Mouse (Mus musculus) heart, embryonic 13.5 days (tissue): ENCODE results near the gene Ptk6. TPM values are rescaled to one million over a fixed set of nuclear protein-coding genes. Genes with fewer than 3 reads are reported as not detected.

Experiments used
- ATAC-seq: fragments of 200-750 bp; cut with Nextera tagmentation; 2 replicates; pipeline ENCODE4 v1.8.0; 2017; ENCODE audit warnings: moderate TSS enrichment; ENCODE audit not compliant: insufficient number of reproducible peaks, low FRiP score, low TSS enrichment; ENCODE audit errors: extremely low read depth
- H3K27ac ChIP-seq: fragments of 300-500 bp; sonication (generic); replicated peaks from 2 replicates; pipeline ENCODE4 v1.5.1; 2015; ENCODE audit warnings: moderate library complexity, mild to moderate bottlenecking, inconsistent platforms
- H3K27me3 ChIP-seq: fragments of 300-500 bp; sonication (generic); replicated peaks from 2 replicates; pipeline ENCODE4 v1.6.1; 2015; ENCODE audit warnings: mild to moderate bottlenecking, inconsistent platforms
- H3K36me3 ChIP-seq: fragments of 300-500 bp; sonication (generic); 2 replicates; pipeline ENCODE4 v1.6.1; 2015; ENCODE audit warnings: mild to moderate bottlenecking, inconsistent platforms
- H3K4me1 ChIP-seq: fragments of 300-500 bp; sonication (generic); 2 replicates; pipeline ENCODE4 v1.6.1; 2015; ENCODE audit warnings: inconsistent platforms
- H3K4me2 ChIP-seq: fragments of 300-500 bp; sonication (generic); 2 replicates; pipeline ENCODE4 v1.6.1; 2015; ENCODE audit warnings: inconsistent platforms, mild to moderate bottlenecking, moderate library complexity
- H3K4me3 ChIP-seq: fragments of 300-500 bp; sonication (generic); 2 replicates; pipeline ENCODE4 v1.5.1; 2015; ENCODE audit warnings: moderate library complexity, mild to moderate bottlenecking, inconsistent platforms
- H3K9ac ChIP-seq: fragments of 300-500 bp; sonication (generic); 2 replicates; pipeline ENCODE4 v1.6.1; 2015; ENCODE audit warnings: inconsistent platforms, mild to moderate bottlenecking, moderate library complexity
- H3K9me3 ChIP-seq: fragments of 300-500 bp; sonication (generic); 2 replicates; pipeline ENCODE4 v1.6.1; 2016; ENCODE audit warnings: inconsistent platforms
- WGBS: fragments of 180-500 bp; shearing (Covaris S2); methylation state at CpG from one replicate; pipeline ENCODE4 v1.1.7; 2015; ENCODE audit warnings: mixed read lengths; 5-methylcytosine and 5-hydroxymethylcytosine counted together
- polyA plus RNA-seq: library from polyadenylated mRNA; unstranded; fragments of >200 nt; fragmentation: Nextera tagmentation; extraction: Ambion mirVana; gene quantifications from 2 replicates; pipeline ENCODE4 v1.2.1, GENCODE M21; 2015

The Ptk6 gene
- polyA plus RNA-seq, 1 experiment from 2014 or later, result 0.05 TPM

GRCm38 (mm10) chr2:181188681-181189080 lies 13.9 kb downstream of the Ptk6 start:
- 0 out of 2 replicates have a peak overlapping the region, but pooled peaks have one; percentile 24 for H3K9ac ChIP-seq
- H3K27ac ChIP-seq, result peak overlapping the region; percentile 53; the same call in 1 of the 2 replicates
- H3K36me3 ChIP-seq, result peaks cover 13% of the 10 kb centered on the region
- 52% methylated on average over 2 of the region's 2 CpGs for WGBS
- ATAC-seq, result no peak
- peak overlapping the region; percentile 80; the same call in 1 of the 2 replicates for H3K4me3 ChIP-seq
- no peaks in the 10 kb centered on the region for H3K9me3 ChIP-seq
- peak overlapping the region; percentile 84 for H3K4me2 ChIP-seq
- H3K27me3 ChIP-seq, result no peaks in the 10 kb centered on the region
- H3K4me1 ChIP-seq, result peaks cover 12% of the 10 kb centered on the region

DNA sequence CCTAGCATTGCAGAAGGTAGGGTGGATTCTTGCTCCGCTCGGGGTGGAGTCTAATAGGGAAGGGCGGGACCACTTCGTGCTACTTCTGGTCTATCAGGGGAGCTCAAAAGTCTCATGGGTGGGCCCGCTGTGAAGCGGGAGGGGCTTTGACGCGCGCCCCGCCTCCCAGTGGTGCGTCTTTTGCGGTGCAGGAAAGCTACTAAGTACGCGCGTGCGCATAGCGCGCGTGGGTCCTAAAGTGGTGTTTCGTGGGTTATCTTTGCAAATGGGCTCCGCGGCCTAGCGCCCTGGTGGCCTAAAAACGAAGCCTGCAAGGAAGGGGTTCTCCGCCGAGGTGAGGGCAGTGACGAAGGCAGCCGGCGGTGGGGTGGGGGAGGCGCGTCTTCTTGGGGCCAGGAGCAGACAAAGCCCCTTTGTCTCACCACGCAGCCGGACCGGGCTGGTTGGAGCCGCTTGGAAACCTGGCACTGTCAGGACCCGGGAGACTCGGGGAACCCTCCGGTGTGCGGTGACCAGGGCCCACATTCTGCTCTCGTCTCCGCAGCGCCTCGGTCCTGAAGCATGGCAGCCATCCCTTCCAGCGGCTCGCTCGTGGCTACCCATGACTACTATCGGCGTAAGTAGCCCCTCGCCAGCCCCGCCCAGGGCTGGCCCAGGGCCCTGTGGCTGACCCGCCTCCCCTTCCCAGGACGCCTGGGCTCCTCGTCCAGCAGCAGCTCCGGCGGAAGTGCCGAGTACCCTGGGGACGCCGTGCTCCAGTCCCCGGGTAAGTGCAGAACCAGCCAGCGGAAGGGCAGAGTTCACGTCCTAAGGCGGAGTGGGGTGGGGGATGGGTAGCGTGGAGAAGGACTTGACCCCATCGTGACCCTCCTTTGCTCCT lies 15.2 kb downstream of the Ptk6 start, which contains the start of gene Ppdpf:
Gene Ppdpf, plus strand, starts transcription at position 127 of the 880 bp plus-strand sequence.
- Histone ChIP-seq H3K9me3 (no peaks in the 10 kb centered on the region), H3K36me3 (peaks cover 13% of the 10 kb centered on the region), H3K4me1 (peaks cover 12% of the 10 kb centered on the region), H3K27ac (peak within 1 kb of the TSS; percentile 94), H3K4me2 (peak within 1 kb of the TSS; percentile 84), H3K4me3 (peak within 1 kb of the TSS; percentile 80), H3K9ac (peak within 1 kb of the TSS; percentile 94), H3K27me3 (no peaks in the 10 kb centered on the region)
- peak; percentile 86 for ATAC-seq
- WGBS, result under 1% methylated on average over 64 of the region's 64 CpGs

DNA sequence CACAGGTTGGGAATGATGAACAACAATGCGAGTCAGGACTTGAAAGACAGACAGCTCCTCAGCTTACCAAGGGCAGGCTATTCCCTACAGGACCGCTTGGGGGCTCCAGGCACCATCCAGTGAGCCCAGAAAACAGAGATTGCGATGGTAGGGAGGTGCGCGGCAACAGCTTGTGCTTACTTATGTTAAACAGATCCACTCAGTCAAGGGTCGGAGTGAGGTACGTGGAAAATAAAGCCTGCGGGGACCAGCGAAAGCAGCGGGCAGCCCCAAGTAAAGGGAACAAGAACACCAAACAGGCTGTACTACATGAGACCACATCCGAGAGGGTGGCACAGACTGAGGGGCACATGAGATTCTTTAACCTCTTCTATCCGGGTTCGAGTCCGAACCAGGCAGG lies 16.0 kb downstream of the Ptk6 start:
- Histone ChIP-seq H3K9ac (peak overlapping the region; percentile 94), H3K27me3 (no peaks in the 10 kb centered on the region), H3K27ac (peak overlapping the region; percentile 94), H3K4me1 (peaks cover 12% of the 10 kb centered on the region), H3K9me3 (no peaks in the 10 kb centered on the region), H3K4me3 (peak overlapping the region; percentile 80), H3K36me3 (peaks cover 13% of the 10 kb centered on the region), H3K4me2 (peak overlapping the region; percentile 84)
- WGBS, result under 1% methylated on average over 14 of the region's 14 CpGs
- no peak for ATAC-seq

GRCm38 (mm10) chr2:181180898-181181297 lies 21.7 kb downstream of the Ptk6 start:
- Histone ChIP-seq H3K9ac (no peak overlapping the region), H3K36me3 (no peaks in the 10 kb centered on the region), H3K27ac (no peak overlapping the region), H3K9me3 (no peaks in the 10 kb centered on the region), H3K4me2 (no peak overlapping the region), H3K4me3 (no peak overlapping the region), H3K4me1 (no peaks in the 10 kb centered on the region), H3K27me3 (no peaks in the 10 kb centered on the region)
- WGBS, result 60% methylated on average over 6 of the region's 6 CpGs
- no peak for ATAC-seq

GRCm38 (mm10) chr2:181178471-181178870 lies 24.1 kb downstream of the Ptk6 start:
- no peaks in the 10 kb centered on the region for H3K4me1 ChIP-seq
- H3K9ac ChIP-seq, result no peak overlapping the region
- H3K27me3 ChIP-seq, result no peaks in the 10 kb centered on the region
- 53% methylated on average over 5 of the region's 5 CpGs for WGBS
- ATAC-seq, result no peak
- H3K4me3 ChIP-seq, result no peak overlapping the region
- H3K4me2 ChIP-seq, result no peak overlapping the region
- no peaks in the 10 kb centered on the region for H3K9me3 ChIP-seq
- no peak overlapping the region for H3K27ac ChIP-seq
- H3K36me3 ChIP-seq, result no peaks in the 10 kb centered on the region

GRCm38 (mm10) chr2:181178015-181178414 lies 24.6 kb downstream of the Ptk6 start:
- ATAC-seq, result no peak
- no peak overlapping the region for H3K27ac ChIP-seq
- no peaks in the 10 kb centered on the region for H3K36me3 ChIP-seq
- H3K9me3 ChIP-seq, result no peaks in the 10 kb centered on the region
- no peak overlapping the region for H3K4me3 ChIP-seq
- no peak overlapping the region for H3K4me2 ChIP-seq
- no peaks in the 10 kb centered on the region for H3K27me3 ChIP-seq
- H3K4me1 ChIP-seq, result no peaks in the 10 kb centered on the region
- no peak overlapping the region for H3K9ac ChIP-seq
- WGBS, result 70% methylated on average over 3 of the region's 3 CpGs

- H3K4me1 ChIP-seq, result no peaks in the 10 kb centered on the region
These were observed 27.9 kb downstream of the Ptk6 start for GRCm38 (mm10) chr2:181174646-181175045.

GRCm38 (mm10) chr2:181166469-181166868 lies 36.1 kb downstream of the Ptk6 start:
- no peak for ATAC-seq
- Histone ChIP-seq H3K4me3 (no peak overlapping the region), H3K4me2 (no peak overlapping the region), H3K36me3 (no peaks in the 10 kb centered on the region), H3K4me1 (no peaks in the 10 kb centered on the region), H3K27ac (no peak overlapping the region), H3K9me3 (peaks cover 3% of the 10 kb centered on the region; the same call in 1 of the 2 replicates), H3K9ac (no peak overlapping the region), H3K27me3 (peaks cover 24% of the 10 kb centered on the region)
- WGBS, result 82% methylated on average over 5 of the region's 5 CpGs

More at GRCm38 (mm10) chr2:181174646-181175045, 27.9 kb downstream of the Ptk6 start:
- WGBS, result 81% methylated on average over 3 of the region's 3 CpGs
- ATAC-seq, result no peak
- no peak overlapping the region for H3K27ac ChIP-seq
- no peaks in the 10 kb centered on the region for H3K27me3 ChIP-seq
- H3K9ac ChIP-seq, result no peak overlapping the region
- no peak overlapping the region for H3K4me2 ChIP-seq
- peaks cover 1% of the 10 kb centered on the region; the same call in 1 of the 2 replicates for H3K9me3 ChIP-seq
- H3K4me3 ChIP-seq, result no peak overlapping the region
- H3K36me3 ChIP-seq, result no peaks in the 10 kb centered on the region

- Histone ChIP-seq H3K27ac (no peak overlapping the region), H3K4me1 (peaks cover 40% of the 10 kb centered on the region), H3K4me2 (no peak overlapping the region), H3K4me3 (no peak overlapping the region), H3K27me3 (peaks cover 40% of the 10 kb centered on the region), H3K9me3 (no peaks in the 10 kb centered on the region), H3K36me3 (no peaks in the 10 kb centered on the region), H3K9ac (no peak overlapping the region)
- 56% methylated on average over 4 of the region's 4 CpGs for WGBS
- ATAC-seq, result no peak
These were observed 41.8 kb downstream of the Ptk6 start for GRCm38 (mm10) chr2:181160821-181161220.

DNA sequence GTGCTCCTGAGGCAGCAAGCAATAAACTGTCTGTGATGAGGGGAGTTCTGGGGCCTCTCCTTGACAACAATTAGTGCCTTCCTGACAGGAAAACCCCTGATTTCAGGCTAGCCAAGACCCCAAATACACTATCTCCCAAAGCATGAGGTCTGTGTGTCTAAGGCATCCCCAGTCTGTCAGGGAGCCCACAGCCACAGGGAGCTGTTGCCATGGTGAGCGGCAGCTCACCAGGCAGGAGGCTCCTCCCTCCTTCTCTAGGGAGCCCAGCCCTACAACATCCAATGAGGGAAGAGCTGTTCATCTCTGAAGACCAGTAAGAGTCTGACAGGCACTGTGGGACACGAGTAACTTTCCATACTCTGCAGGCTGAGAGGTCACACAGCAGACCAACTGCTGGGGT lies 42.8 kb downstream of the Ptk6 start:
- H3K36me3 ChIP-seq, result no peaks in the 10 kb centered on the region
- peak overlapping the region; percentile 60 for H3K4me2 ChIP-seq
- H3K9me3 ChIP-seq, result no peaks in the 10 kb centered on the region
- H3K4me3 ChIP-seq, result peak overlapping the region; percentile 10; the same call in 1 of the 2 replicates
- peaks cover 44% of the 10 kb centered on the region for H3K27me3 ChIP-seq
- H3K9ac ChIP-seq, result peak overlapping the region; percentile 70
- peaks cover 50% of the 10 kb centered on the region for H3K4me1 ChIP-seq
- H3K27ac ChIP-seq, result peak overlapping the region; percentile 92
- peak; percentile 45; the same call in 1 of the 2 replicates for ATAC-seq
- 0% methylated on average over 2 of the region's 2 CpGs for WGBS

DNA sequence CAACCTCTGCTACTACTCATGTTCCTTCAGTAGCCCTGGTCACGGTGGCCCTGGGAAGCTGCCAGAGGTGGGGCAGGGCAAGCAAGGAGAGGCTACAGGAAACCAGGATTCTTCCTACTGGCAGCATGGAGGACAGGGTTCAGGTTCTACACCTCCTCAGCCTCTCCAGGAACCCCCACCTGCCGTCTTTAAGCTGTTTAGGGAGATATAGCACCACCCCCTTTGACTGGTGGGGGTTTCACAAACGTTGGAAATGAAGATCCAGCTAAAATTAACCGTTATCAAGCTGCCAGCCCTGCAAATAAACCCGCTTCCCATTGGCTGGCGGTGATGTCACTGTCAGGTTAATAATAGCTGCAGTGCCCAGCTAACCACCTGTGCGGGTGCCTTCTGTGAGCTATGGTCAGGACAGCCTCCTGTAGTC lies 43.5 kb downstream of the Ptk6 start:
- Histone ChIP-seq H3K36me3 (no peaks in the 10 kb centered on the region), H3K4me2 (peak overlapping the region; percentile 60), H3K9me3 (no peaks in the 10 kb centered on the region), H3K4me1 (peaks cover 57% of the 10 kb centered on the region), H3K4me3 (peak overlapping the region; percentile 10), H3K9ac (peak overlapping the region; percentile 70), H3K27me3 (peaks cover 50% of the 10 kb centered on the region), H3K27ac (peak overlapping the region; percentile 92)
- ATAC-seq, result no peak
- 28% methylated on average over 7 of the region's 7 CpGs for WGBS
